Mouse (Mus musculus) gastrocnemius, adult 2 months (tissue): ENCODE measurements around the gene Gys1. TPM values are rescaled to one million over a fixed set of nuclear protein-coding genes. Genes with fewer than 3 reads are reported as not detected.
"Not testable (repeated sequence)": the region's sequence is repeated elsewhere in the genome, so short reads cannot be mapped to it uniquely, and the experiment has no call there.

Experiments used
- DNase-seq: peaks from one replicate; pipeline ENCODE4 v3.0.0; 2022
- H3K27ac ChIP-seq: fragments of 200-600 bp; 2 replicates; pipeline ENCODE4 v1.8.1; 2022; ENCODE audit warnings: mild to moderate bottlenecking
- H3K4me3 ChIP-seq: fragments of 200-600 bp; 2 replicates; pipeline ENCODE4 v1.8.1; 2022; ENCODE audit warnings: mild to moderate bottlenecking, moderate library complexity
- CTCF ChIP-seq: fragments of 200-600 bp; IDR thresholded peaks from 2 replicates; pipeline ENCODE4 v1.8.1; 2022; ENCODE audit warnings: antibody characterized with exemption, mild to moderate bottlenecking, moderate library complexity
- intact Hi-C: fragments of 180-260 bp; cut with DNase I; formaldehyde crosslinking; loops from one replicate; pipeline ENCODE4 v1.15.1; 2025
- total RNA-seq, 2 experiments: library from RNA; stranded (reverse); gene quantifications; 2 replicates each; pipeline ENCODE4 v1.2.3; 2021

Gys1 gene
- total RNA-seq, 2 experiments from 2014 or later = 279 to 365 TPM

GRCm38 (mm10) chr7:45478774-45479173 lies 44.1 kb downstream of the Gys1 start:
- Histone ChIP-seq H3K27ac (no peak overlapping the region), H3K4me3 (no peak overlapping the region)
- TF ChIP-seq CTCF = no peak
- intact Hi-C loops = loop anchor here (1.0 to 5.0 kb wide), 2 partner anchors 29 to 204 kb away; partner anchors contain the start of gene Ntn5
- no peak for DNase-seq

DNA sequence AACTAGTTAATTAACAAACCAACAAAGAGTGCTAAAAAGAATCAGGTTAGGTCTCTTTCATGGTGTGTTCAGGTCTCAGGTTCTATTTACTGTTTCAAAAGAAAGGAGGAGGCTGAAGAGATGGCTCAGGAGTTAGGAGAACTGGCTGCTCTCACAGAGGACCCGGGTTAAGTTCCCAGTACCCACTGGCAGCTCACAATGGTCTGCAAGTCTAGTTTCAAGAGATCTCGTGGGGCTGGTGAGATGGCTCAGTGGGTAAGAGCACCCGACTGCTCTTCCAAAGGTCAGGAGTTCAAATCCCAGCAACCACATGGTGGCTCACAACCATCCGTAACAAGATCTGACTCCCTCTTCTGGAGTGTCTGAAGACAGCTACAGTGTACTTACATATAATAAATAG lies 45.7 kb downstream of the Gys1 start:
- DNase-seq, H3K4me3 ChIP-seq, H3K27ac ChIP-seq, intact Hi-C loops: not testable (repeated sequence)

- peak; percentile 74 for DNase-seq
- Histone ChIP-seq H3K27ac (no peak within 1 kb of the TSS), H3K4me3 (no peak within 1 kb of the TSS)
- no peak for TF ChIP-seq CTCF
- intact Hi-C loops = no loop called here
Observed at GRCm38 (mm10) chr7:45481374-45481927, 46.8 kb downstream of the Gys1 start, which contains the start of gene Tulp2. Gene Tulp2 (plus strand): TSS chr7:45481877.

DNA sequence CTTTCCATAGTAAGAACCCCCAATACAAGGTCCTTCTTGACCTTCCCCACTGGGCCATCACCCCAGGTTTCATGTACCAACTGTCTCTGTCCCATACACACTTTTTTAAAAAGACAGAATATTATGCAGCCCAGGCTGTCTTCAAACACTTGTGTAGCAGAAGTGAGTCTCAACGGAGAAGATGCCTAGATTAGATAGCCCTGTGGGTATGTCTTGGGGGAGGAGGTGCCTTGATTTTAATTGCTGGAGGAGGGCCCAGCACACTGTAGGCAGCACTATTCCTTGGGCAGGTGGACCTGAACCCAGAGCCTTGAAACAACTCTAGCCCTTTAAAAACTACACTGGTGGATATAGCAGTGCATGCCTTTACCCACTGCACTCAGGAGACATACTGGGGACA lies 47.5 kb downstream of the Gys1 start:
- Histone ChIP-seq H3K4me3 (no peak overlapping the region), H3K27ac (no peak overlapping the region)
- no peak for TF ChIP-seq CTCF
- no peak for DNase-seq
- intact Hi-C loops = no loop called here

DNA sequence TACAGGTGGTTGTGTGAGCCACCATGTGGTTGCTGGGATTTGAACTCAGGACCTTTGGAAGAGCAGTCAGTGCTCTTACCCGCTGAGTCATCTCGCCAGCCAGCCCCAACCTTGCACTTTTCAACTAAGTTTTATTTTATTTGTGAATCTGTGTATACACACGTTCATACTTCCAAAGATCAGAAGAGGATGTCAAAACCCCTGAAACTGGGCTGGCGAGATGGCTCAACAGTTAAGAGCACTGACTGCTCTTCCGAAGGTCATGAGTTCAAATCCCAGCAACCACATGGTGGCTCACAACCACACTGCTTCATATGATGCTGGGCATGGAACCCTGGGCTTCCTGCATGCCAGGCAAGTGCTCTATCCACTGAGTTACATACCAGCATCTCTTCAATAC lies 50.3 kb downstream of the Gys1 start:
- intact Hi-C loops, H3K27ac ChIP-seq, H3K4me3 ChIP-seq, DNase-seq: not testable (repeated sequence)

- intact Hi-C loops = no loop called here
- Histone ChIP-seq H3K27ac (no peak overlapping the region), H3K4me3 (no peak overlapping the region)
- no peak for TF ChIP-seq CTCF
- no peak for DNase-seq
Observed at GRCm38 (mm10) chr7:45486158-45486557, 51.5 kb downstream of the Gys1 start.

DNA sequence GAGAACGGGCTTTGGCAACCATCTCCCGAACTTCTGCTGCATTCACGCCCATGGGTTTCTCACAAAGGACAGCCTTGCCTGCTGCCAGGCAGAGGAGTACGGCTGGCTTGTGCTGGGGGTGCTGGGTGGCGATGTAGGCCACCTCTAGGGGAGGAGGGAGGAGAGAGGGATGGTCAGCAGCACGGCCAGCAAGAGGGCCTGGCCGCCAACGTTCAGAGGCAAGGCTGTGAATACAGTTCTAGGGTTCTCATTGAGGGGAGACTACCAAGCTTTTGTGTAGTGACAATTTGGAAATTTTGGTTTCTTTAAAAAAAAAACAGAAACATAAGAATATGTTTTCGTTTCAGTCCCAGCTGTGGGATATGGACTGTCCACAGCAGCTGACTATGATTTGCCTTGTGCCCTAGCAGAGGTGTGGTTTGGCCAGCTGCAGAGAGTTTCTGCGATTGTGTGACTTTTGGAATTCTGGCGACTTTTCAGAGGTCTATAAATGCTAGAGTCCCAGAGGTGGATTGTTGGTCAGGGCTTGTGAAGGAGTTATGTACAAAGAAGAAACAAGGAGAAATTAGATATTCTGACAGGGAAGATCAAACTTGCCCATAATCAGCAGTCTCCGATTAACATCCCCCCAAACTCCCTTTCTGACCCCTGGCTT lies 52.2 kb downstream of the Gys1 start, which contains the start of gene Gm45808:
TSS of gene Gm45808 (minus strand) at position 51 of the 655 bp plus-strand sequence.
- no peak for DNase-seq
- Histone ChIP-seq H3K27ac (peak within 1 kb of the TSS; percentile 89; the same call in 1 of the 2 replicates), H3K4me3 (no peak within 1 kb of the TSS)
- intact Hi-C loops = no loop called here
- TF ChIP-seq CTCF = no peak

- Histone ChIP-seq H3K27ac (peak overlapping the region; percentile 89), H3K4me3 (peak overlapping the region; percentile 82)
- intact Hi-C loops = no loop called here
- DNase-seq = no peak
- TF ChIP-seq CTCF = no peak
Observed at GRCm38 (mm10) chr7:45487861-45488292, 53.2 kb downstream of the Gys1 start.

DNA sequence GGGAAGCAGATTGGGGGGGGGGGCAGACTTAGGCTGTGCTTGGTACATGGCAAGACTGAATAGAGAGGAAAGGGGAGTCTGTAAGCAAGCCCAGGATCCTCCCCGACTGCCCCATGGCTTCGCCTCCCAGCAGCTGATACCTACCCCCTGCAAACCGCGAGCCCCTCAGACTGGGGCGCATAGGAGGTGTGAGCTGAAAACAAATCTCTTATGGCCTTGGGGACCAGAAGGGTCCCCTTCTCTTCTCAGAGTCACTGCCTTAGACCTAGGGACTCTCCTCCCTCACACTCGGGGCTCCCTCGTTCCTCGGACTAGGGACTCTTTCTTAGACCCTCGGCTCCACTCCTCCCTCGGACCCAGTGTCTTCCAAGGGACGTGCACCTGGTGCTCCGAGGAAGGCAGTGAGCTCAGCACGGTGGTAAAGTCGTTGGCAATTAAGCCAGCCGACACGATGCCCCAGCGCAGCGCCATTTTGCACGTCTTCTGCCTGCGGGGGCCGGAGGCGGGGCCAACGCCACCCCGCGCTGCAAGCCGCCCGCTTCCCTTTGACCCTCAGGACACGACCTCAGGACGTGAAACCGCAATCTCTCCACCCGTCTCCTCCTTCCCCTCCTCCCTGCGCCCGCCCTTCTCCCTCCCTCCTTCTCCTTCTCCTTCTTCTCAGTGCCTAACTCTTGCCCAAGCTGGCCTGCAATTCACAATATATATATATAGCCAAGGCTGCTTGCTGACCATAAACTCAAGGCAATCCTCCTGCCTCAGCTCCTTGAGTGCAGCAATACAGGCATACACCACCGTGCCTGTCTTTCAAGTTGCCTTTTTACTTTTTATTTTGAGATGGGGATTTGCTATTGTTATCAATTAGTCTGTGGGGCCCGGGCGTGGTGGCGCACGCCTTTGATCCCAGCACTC lies 53.9 kb downstream of the Gys1 start, which contains the start of gene Dhdh:
TSS of gene Dhdh (minus strand) at position 513 of the 912 bp plus-strand sequence.
- no peak for TF ChIP-seq CTCF
- intact Hi-C loops = no loop called here
- peak; percentile 89 for DNase-seq
- H3K4me3 ChIP-seq = peak within 1 kb of the TSS; percentile 82
- peak within 1 kb of the TSS; percentile 89 for H3K27ac ChIP-seq

- TF ChIP-seq CTCF = no peak
- Histone ChIP-seq H3K4me3 (no peak overlapping the region), H3K27ac (peak overlapping the region; percentile 89; the same call in 1 of the 2 replicates)
- no peak for DNase-seq
- intact Hi-C loops = no loop called here
Observed at GRCm38 (mm10) chr7:45489578-45489977, 54.9 kb downstream of the Gys1 start.

DNA sequence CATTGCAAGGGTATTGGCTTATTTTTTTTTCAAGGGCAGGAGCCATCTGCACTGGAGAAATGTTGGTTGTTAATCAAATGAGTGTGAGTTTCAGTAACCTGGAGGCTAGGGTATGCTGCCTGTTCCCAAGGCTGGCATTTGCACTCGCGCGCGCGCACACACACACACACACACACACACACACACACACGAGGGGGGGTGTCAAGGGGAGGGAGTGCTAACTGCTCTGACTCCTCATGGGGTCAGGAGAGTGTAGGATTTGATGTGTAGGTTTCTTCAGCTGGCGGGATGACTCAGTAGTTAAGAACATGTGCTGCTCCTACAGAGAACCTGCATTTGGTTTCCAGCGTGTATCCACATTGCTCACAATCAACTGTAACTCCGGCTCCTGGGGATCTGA lies 56.2 kb downstream of the Gys1 start:
- TF ChIP-seq CTCF = no peak
- intact Hi-C loops = no loop called here
- DNase-seq = no peak
- Histone ChIP-seq H3K4me3 (no peak overlapping the region), H3K27ac (peak overlapping the region; percentile 94)

DNA sequence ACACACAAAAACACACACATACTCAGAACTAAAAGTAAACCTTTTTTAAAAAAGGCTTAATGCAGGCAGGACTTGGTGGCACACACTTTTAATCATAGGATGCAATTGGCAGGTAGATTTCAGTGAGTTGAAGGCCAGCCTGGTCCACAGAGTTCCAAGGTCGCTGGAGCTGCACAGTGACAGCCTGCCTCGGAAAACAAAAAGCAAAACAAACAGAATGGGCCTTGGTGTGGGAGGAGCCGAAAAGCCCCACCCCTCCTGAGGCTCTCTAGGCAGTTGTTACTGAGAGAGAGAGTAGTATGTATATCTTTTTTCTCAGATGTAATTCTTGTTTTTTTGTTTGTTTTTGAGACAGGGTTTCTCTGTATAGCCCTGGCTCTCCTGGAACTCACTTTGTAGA lies 56.6 kb downstream of the Gys1 start:
- intact Hi-C loops = no loop called here
- H3K27ac ChIP-seq = peak overlapping the region; percentile 94
- H3K4me3 ChIP-seq = peak overlapping the region; percentile 26; the same call in 1 of the 2 replicates
- DNase-seq = peak; percentile 38
- TF ChIP-seq CTCF = no peak
